Mouse (Mus musculus) duodenum, adult 2 months (tissue): ENCODE results near the gene Olfr963. TPM values are rescaled to one million over a fixed set of nuclear protein-coding genes. Genes with fewer than 3 reads are reported as not detected.

Experiments used
- polyA plus RNA-seq: library from polyadenylated mRNA; depleted of rRNA; stranded (reverse); fragments of >200 nt; gene quantifications from 2 replicates; pipeline ENCODE4 v1.2.3, GENCODE M21; 2012; ENCODE audit warnings: low replicate concordance; rRNA removed

The Olfr963 gene
- polyA plus RNA-seq: not detected in 2 replicates

DNA sequence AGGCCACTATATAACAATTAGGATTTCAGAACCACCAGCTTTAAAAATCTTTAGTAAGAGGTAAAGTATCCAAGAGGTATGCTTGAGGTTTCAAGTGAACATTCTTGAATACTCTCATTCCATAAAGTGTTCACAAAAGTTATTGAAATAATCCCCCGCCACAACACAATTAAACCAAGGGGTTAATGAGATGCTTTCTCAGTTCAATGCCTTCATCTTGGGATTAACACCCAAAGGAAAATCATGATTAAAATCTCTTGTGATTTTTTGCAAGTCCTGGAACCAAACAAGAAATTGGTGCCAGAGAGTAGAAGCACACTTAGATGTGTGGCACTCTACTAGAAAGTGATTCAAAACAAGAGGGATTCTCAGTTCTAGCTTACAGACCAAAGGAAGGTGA, at the start of gene Olfr963:
Gene Olfr963, plus strand, starts transcription at position 301 of the 400 bp plus-strand sequence.

DNA sequence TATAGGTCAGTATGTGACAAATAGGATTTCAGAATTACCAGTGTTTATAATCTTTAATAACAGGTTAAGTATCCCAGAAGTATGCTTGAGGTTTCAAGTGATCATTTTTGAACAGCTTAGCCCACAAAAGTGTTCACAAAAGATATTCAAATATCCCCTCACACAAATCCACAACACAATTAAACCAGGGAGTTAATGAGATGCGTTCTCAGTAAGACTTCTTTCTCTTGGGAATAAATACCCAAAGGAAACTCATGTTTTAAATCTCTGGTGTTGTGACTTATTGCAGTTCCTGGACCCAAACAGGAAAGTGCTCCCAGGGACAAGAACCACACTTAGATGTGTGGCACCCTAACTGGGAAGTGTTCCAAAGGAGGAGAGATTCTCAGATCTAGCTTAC, 45.9 kb upstream of the Olfr963 start, which contains the start of gene Olfr960:
Gene Olfr960, plus strand, starts transcription at position 301 of the 400 bp plus-strand sequence.

DNA sequence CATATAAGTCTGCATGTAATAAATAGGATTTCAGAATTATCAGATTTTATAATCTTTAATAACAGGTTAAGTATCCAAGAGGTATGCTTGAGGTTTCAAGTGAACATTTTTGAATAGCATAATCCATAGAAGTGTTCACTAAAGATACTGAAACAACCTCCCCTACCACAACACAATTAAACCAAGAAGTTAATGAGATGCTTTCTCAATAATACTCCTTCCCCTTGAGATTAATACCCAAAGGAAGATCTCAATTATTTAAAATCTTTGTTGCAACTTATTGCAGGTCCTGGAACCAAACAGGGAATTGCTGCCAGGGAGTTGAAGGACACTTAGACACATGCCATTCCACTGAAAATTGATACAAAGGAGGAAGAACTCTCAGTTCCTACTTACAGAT, 22.2 kb upstream of the Olfr963 start, which contains the start of gene Olfr961:
Gene Olfr961, plus strand, starts transcription at position 301 of the 400 bp plus-strand sequence.

DNA sequence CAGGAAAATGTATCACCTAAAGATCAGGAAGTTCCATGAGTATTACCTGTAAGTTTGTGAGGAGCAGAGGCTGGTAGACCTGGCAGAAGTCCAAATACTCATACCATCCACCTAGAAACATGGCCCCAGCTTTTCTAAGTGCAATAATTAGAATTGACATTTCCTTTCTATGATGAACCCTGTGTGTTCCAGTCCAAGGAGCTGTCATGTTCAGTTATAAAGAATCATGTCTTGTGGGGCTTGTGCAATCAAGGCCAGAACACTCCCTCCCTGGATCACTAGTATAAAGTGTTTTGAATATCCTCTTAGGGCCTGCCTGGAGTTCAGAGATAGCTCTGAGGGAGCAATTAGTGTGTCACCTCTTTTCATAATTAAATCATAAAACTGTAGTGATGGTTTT, 40.0 kb downstream of the Olfr963 start, which contains the start of gene Olfr149:
Gene Olfr149, minus strand, starts transcription at position 101 of the 400 bp plus-strand sequence.

DNA sequence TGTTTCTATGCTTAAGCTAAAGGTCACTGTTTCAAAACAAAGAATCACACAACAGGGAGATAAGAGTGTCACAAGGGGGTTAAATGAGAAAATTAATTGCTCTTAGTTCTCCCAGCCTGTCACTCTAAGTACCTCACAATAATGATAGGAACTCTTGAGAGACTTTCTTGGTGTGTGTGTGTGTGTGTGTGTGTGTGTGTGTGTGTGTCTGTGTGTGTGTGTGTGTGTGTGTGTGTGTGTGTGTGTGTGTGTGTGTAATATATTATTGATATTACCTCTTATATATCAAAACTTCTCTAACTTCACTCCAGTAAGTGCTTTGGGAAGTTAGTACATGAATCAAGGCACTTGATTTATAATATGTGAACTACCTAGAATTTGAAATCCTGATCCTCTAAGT, 44.0 kb downstream of the Olfr963 start, which contains the start of gene Olfr965:
Gene Olfr965, plus strand, starts transcription at position 301 of the 400 bp plus-strand sequence.

Other genes with a start within 250 kb of the Olfr963 start
- not detected in 2 replicates for gene Olfr952, start 240.1 kb upstream of the Olfr963 start, polyA plus RNA-seq
- gene Olfr954, start 210.5 kb upstream of the Olfr963 start, polyA plus RNA-seq: not detected in 2 replicates
- not detected in 2 replicates for gene Olfr955, start 195.3 kb upstream of the Olfr963 start, polyA plus RNA-seq
- not detected in 2 replicates for gene Olfr44, start 173.2 kb upstream of the Olfr963 start, polyA plus RNA-seq
- gene Olfr957, start 151.4 kb upstream of the Olfr963 start, polyA plus RNA-seq: not detected in 2 replicates
- gene Olfr958, start 113.2 kb upstream of the Olfr963 start, polyA plus RNA-seq: not detected in 2 replicates
- not detected in 2 replicates for gene Olfr959, start 91.6 kb upstream of the Olfr963 start, polyA plus RNA-seq
- 0.30 and 1.8 TPM in 2 replicates for gene AW551984, start 62.8 kb upstream of the Olfr963 start, polyA plus RNA-seq
- not detected in 2 replicates for gene Olfr148, start 56.5 kb upstream of the Olfr963 start, polyA plus RNA-seq
- gene Olfr960, start 45.8 kb upstream of the Olfr963 start, polyA plus RNA-seq: not detected in 2 replicates
- gene Olfr961, start 22.1 kb upstream of the Olfr963 start, polyA plus RNA-seq: not detected in 2 replicates
- gene Olfr149, start 39.9 kb downstream of the Olfr963 start, polyA plus RNA-seq: not detected in 2 replicates
- gene Olfr965, start 44.1 kb downstream of the Olfr963 start, polyA plus RNA-seq: not detected in 2 replicates
- gene Olfr150, start 63.8 kb downstream of the Olfr963 start, polyA plus RNA-seq: not detected in 2 replicates
- gene Olfr967, start 79.0 kb downstream of the Olfr963 start, polyA plus RNA-seq: not detected in 2 replicates
- gene Olfr968, start 116.0 kb downstream of the Olfr963 start, polyA plus RNA-seq: not detected in 2 replicates
- gene Olfr969, start 123.7 kb downstream of the Olfr963 start, polyA plus RNA-seq: not detected in 2 replicates
- not detected in 2 replicates for gene Olfr970, start 141.7 kb downstream of the Olfr963 start, polyA plus RNA-seq
- gene Olfr971, start 169.7 kb downstream of the Olfr963 start, polyA plus RNA-seq: not detected in 2 replicates
- gene Olfr972, start 199.2 kb downstream of the Olfr963 start, polyA plus RNA-seq: not detected in 2 replicates
- not detected in 2 replicates for gene Olfr229, start 240.1 kb downstream of the Olfr963 start, polyA plus RNA-seq